Mouse (Mus musculus) layer of hippocampus, adult 2 months (tissue): ENCODE results near the gene Grk3. TPM values are rescaled to one million over a fixed set of nuclear protein-coding genes. Genes with fewer than 3 reads are reported as not detected.
A peak's percentile ranks its signal among the peaks of the same experiment; 100 is the strongest.

Experiments used
- DNase-seq, 2 experiments: peaks; one replicate each; pipeline ENCODE4 v3.0.0; 2022; ENCODE audit warnings: low spot score in 2 of 2
- H3K27ac ChIP-seq: fragments of 200-600 bp; 2 replicates; pipeline ENCODE4 v1.8.1; 2022
- H3K4me3 ChIP-seq: fragments of 200-600 bp; 2 replicates; pipeline ENCODE4 v1.8.1; 2022; ENCODE audit warnings: mild to moderate bottlenecking
- CTCF ChIP-seq: fragments of 200-600 bp; conservative IDR thresholded peaks from 2 replicates; pipeline ENCODE4 v1.8.1; 2022; ENCODE audit warnings: antibody characterized with exemption, mild to moderate bottlenecking, moderate library complexity
- total RNA-seq, 2 experiments: library from RNA; stranded (reverse); gene quantifications; 2 replicates each; pipeline ENCODE4 v1.2.3; 2021

The Grk3 gene
- total RNA-seq, 2 experiments from 2014 or later, result 80.3 to 84.6 TPM

DNA sequence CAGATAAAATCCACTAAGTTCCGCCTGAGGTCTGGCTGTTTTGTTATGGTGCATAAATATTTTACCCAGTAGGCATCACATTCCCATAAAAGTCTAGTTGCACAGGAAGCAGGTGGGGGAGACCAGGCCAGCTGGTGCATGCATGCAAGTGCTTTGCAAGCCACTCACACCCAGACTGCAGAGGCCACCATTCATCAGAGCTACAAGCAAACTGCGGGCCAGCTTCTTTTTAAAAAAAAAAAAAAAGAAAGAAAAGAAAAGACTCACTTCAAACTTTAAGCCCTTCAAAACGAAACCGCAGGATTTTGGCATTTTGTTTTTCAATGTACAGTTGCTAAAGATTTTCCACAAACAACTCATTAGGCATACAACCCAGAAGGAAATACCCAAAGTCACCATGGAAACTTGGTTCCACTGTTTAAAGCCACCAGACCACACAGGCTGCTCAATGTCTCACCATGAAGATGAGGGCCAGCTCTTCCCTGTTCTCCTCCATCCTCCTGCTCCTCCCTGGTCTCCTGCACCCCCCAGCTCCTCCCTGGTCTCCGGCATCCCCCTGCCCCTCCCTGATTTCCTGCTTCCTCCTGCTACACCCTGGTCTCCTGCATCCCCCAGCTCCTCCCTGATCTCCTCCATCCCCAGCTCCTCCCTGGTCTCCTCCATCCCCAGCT lies 17.9 kb downstream of the Grk3 start:
- Histone ChIP-seq H3K4me3 (no peak overlapping the region), H3K27ac (peak overlapping the region; percentile 73)
- no peak for TF ChIP-seq CTCF
- DNase-seq, result peak in 1 of 2 experiments; percentile 60

GRCm38 (mm10) chr5:112991245-112991644 lies 24.3 kb downstream of the Grk3 start:
- TF ChIP-seq CTCF, result no peak
- Histone ChIP-seq H3K27ac (no peak overlapping the region), H3K4me3 (no peak overlapping the region)
- no peak for DNase-seq

GRCm38 (mm10) chr5:112981931-112982330 lies 33.7 kb downstream of the Grk3 start:
- H3K4me3 ChIP-seq, result no peak overlapping the region
- no peak for DNase-seq
- no peak overlapping the region for H3K27ac ChIP-seq
- TF ChIP-seq CTCF, result no peak

DNA sequence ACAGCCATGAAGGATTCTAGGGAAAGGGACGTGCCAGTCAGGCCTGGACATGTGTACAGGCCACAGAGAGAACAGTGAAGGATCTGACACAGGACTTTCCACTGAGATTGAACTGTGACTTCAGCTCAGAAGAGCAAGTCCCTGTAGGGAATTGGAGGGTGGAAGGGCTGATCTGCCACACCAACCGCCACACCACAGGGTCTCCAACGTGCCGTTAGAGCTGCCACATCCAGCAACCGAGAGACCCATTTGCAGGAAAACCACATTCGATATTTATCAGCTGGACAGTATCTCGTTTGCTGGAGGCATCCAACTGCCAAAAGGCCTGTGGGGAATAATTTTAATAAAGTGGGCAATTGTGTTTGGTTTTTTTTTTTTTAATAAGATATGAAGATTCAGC lies 35.9 kb downstream of the Grk3 start:
- no peak overlapping the region for H3K4me3 ChIP-seq
- H3K27ac ChIP-seq, result no peak overlapping the region
- DNase-seq, result no peak
- no peak for TF ChIP-seq CTCF

DNA sequence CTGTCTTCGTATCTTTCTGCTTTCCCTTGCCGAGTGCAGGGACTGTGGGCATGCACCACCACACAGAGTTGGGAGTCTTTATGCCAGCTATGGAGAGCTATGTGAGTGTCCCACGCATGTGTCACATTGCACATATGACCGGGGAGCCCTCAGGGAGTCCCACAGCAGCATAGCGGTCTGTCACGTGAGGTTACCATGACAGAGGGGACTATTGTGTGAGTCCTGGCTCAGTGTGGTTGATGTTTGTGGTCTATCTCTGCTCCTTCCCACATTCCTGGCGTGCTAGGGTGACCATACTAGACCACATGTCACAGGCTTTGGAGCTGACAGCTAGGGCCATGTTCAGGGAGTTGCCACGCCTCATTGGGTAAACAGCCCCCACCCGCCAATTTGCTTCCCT lies 36.4 kb downstream of the Grk3 start:
- H3K27ac ChIP-seq, result no peak overlapping the region
- DNase-seq, result no peak
- no peak overlapping the region for H3K4me3 ChIP-seq
- no peak for TF ChIP-seq CTCF

GRCm38 (mm10) chr5:112977089-112977488 lies 38.5 kb downstream of the Grk3 start:
- no peak for TF ChIP-seq CTCF
- Histone ChIP-seq H3K27ac (no peak overlapping the region), H3K4me3 (no peak overlapping the region)
- DNase-seq, result no peak

DNA sequence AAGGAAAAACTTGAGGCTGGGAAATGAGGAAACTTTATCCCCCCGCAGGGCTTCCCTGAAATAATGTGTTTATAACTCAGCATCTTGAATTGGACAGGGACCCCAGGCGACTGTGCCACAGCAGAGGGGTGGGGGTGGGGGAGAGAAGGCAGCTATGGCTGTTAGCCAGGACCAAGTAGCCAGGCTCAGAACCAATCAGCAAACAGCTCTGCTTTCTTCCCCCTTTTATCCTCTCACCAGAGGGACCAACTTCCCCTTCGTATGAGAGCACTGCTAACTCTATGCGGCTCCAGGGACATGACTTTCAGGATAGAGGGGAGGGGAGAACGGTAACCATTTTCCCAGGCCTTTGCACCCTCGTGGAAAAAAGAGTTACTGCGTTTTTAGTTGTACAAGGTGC lies 42.0 kb downstream of the Grk3 start:
- no peak for TF ChIP-seq CTCF
- no peak for DNase-seq
- H3K27ac ChIP-seq, result no peak overlapping the region
- H3K4me3 ChIP-seq, result no peak overlapping the region

DNA sequence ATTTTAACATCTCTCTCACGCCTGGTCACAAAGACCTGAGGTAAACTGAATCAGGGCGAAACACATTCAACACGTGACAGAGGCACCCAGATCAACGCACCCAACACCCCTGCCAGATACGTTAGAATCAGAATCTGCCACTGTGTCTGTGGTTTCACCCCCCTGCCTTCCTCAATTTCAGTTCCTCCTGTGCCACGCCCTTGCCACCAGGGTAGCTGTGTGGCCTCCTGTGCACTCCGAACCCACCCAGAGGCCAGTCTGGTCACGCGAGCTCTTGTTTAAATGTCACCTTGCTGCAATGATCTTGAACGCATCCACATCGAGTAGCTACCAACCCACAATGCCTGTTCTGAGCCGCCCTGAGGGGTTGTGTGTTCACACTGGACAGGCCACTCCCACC lies 43.3 kb downstream of the Grk3 start:
- TF ChIP-seq CTCF, result no peak
- no peak for DNase-seq
- Histone ChIP-seq H3K27ac (no peak overlapping the region), H3K4me3 (no peak overlapping the region)

GRCm38 (mm10) chr5:112963495-112963894 lies 52.1 kb downstream of the Grk3 start:
- no peak for TF ChIP-seq CTCF
- no peak for DNase-seq

GRCm38 (mm10) chr5:112962166-112962565 lies 53.4 kb downstream of the Grk3 start:
- Histone ChIP-seq H3K4me3 (no peak overlapping the region), H3K27ac (no peak overlapping the region)
- TF ChIP-seq CTCF, result no peak
- DNase-seq, result no peak

More at GRCm38 (mm10) chr5:112963495-112963894, 52.1 kb downstream of the Grk3 start:
- Histone ChIP-seq H3K4me3 (no peak overlapping the region), H3K27ac (no peak overlapping the region)

- H3K27ac ChIP-seq, result no peak overlapping the region
- DNase-seq, result no peak
- no peak for TF ChIP-seq CTCF
- H3K4me3 ChIP-seq, result no peak overlapping the region
Observed at GRCm38 (mm10) chr5:112960911-112961310, 54.7 kb downstream of the Grk3 start.

DNA sequence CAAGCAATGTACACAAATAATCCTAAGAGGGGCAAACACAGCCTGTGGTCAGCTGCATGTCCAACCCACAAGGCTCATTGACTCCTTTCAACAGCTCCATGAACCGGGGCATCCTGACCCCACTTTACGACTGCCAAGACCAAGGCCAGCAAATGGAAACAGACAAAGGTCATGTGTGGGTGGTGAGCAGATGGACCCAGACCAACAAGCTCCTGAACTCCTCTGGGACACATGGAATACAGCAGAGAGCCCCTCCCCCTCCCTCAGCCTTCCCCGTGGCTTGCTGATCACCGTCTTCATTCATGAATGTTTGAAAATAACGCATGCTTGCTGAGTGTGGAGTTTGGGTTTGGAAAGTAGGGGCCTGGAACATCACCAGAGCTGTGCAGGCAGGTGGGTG lies 57.3 kb downstream of the Grk3 start:
- Histone ChIP-seq H3K27ac (no peak overlapping the region), H3K4me3 (no peak overlapping the region)
- no peak for TF ChIP-seq CTCF
- no peak for DNase-seq

DNA sequence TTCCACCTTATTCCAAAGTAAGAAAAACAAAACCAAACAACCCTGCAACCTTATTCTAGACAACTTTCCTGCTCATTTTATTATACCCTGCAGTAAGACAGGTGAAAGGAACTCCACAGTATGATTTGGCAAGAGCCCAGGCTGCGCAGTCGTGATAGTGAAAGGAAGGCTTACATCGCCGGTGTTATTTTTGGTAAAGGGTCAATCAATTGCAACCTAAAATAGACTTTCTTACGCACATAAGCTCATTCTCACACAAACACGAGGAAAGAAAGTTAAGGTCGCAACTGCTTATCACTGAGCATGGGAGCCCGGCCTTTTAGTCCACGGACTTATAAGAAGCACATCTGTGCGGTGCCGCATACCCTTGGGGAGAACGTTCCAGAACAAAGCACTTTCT lies 58.8 kb downstream of the Grk3 start:
- Histone ChIP-seq H3K4me3 (no peak overlapping the region), H3K27ac (no peak overlapping the region)
- no peak for DNase-seq
- TF ChIP-seq CTCF, result no peak

DNA sequence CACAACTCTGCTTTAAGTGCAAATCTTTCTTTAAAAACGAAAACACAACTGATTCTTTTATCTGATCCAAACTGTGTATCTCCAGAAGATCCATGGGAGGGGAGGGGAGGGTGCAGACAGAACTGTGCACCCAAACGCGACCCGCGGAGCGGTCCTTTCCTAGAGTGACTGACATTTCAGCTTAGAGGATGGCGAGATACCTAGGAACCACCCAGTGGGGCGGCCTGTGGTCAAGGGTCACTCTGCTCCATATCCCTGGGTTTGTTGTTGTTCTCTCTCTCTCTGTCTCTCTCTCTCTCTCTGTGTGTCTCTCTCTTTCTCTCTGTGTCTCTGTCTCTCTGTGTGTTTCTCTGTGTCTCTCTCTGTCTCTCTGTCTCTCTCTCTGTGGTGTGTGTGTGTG lies 59.2 kb downstream of the Grk3 start:
- no peak overlapping the region for H3K27ac ChIP-seq
- no peak overlapping the region for H3K4me3 ChIP-seq
- no peak for TF ChIP-seq CTCF
- no peak for DNase-seq

- no peak overlapping the region for H3K27ac ChIP-seq
- H3K4me3 ChIP-seq, result no peak overlapping the region
- no peak for DNase-seq
- no peak for TF ChIP-seq CTCF
Observed at GRCm38 (mm10) chr5:112950847-112951246, 64.7 kb downstream of the Grk3 start.
